Mouse (Mus musculus) adrenal gland, postnatal 10 days (tissue): ENCODE measurements at regions not wholly inside any gene's neighbourhood (a gene's known extent, or its start where the extent isn't known, plus 50 kb on each side); places are given as distances from the start of the nearest gene placed in this dataset.

Experiments
- DNase-seq: peaks from one replicate; pipeline ENCODE4 v3.0.0; 2021; ENCODE audit warnings: mixed read lengths

- DNase-seq, result no peak
These were observed 1053.3 kb downstream of the 5730522E02Rik start for GRCm38 (mm10) chr11:25157135-25157860.

GRCm38 (mm10) chr11:25157861-25158245, 1052.7 kb downstream of the 5730522E02Rik start:
- no peak for DNase-seq

GRCm38 (mm10) chr11:25158884-25159283, 1051.7 kb downstream of the 5730522E02Rik start:
- DNase-seq, result no peak

- DNase-seq, result no peak
These were observed 1042.6 kb downstream of the 5730522E02Rik start for GRCm38 (mm10) chr11:25167939-25168338.

- no peak for DNase-seq
These were observed 1039.5 kb downstream of the 5730522E02Rik start for GRCm38 (mm10) chr11:25171048-25171447.
